23 mouse cellular contexts compared by ENCODE assay signal in genomic region chr15:12884855-12885254, GRCm38 (mm10).
DNase-seq lines count a peak whose midpoint lies in the region; ATAC-seq lines count a peak whose summit lies in the region.
"Had no signal": no experiment of that assay in that cellular context is flagged by ENCODE, and none has a peak within 500 bp of the region (broad histone marks: within the 10 kb centered on the region; RNA-seq: fewer than 3 reads in every experiment).

No protein-coding gene starts in this region.

- no peaks in the 10 kb centered on the region for H3K9me3 ChIP-seq in forebrain, embryonic 14.5 days (replicated peaks; ENCODE audit: control insufficient read depth, low read length)
- no peaks in the 10 kb centered on the region for H3K9me3 ChIP-seq in forebrain, embryonic 15.5 days
- H3K9me3 ChIP-seq: hindbrain, embryonic 15.5 days; intestine, embryonic 15.5 days; kidney, embryonic 15.5 days had no signal

- no peaks in the 10 kb centered on the region for H3K4me1 ChIP-seq in forebrain, embryonic 14.5 days (ENCODE audit: control insufficient read depth, insufficient read depth, low read length)
- H3K4me1 ChIP-seq in forebrain, embryonic 15.5 days = no peaks in the 10 kb centered on the region
- H3K4me1 ChIP-seq: hindbrain, embryonic 15.5 days; intestine, embryonic 15.5 days; kidney, embryonic 15.5 days had no signal

- H3K4me2 ChIP-seq in forebrain, embryonic 14.5 days (ENCODE audit: low read length) = no peak overlapping the region
- no peak overlapping the region for H3K4me2 ChIP-seq in forebrain, embryonic 15.5 days (replicated peaks)
- H3K4me2 ChIP-seq: heart, embryonic 11.5 days; hindbrain, embryonic 15.5 days; intestine, embryonic 15.5 days; kidney, embryonic 15.5 days; midbrain, embryonic 11.5 days had no signal

- no peak overlapping the region for H3K9ac ChIP-seq in forebrain, embryonic 14.5 days (ENCODE audit: low read length)
- no peak overlapping the region for H3K9ac ChIP-seq in forebrain, embryonic 15.5 days (replicated peaks)
- H3K9ac ChIP-seq: hindbrain, embryonic 15.5 days; intestine, embryonic 15.5 days; kidney, embryonic 15.5 days had no signal

- H3K27ac ChIP-seq in forebrain, embryonic 14.5 days (ENCODE audit: low read depth, low read length) = no peak overlapping the region
- no peak overlapping the region for H3K27ac ChIP-seq in forebrain, embryonic 15.5 days (replicated peaks)
- H3K27ac ChIP-seq: hindbrain, embryonic 15.5 days; intestine, embryonic 15.5 days; kidney, embryonic 15.5 days; stomach, postnatal 0 days had no signal

- no peaks in the 10 kb centered on the region for H3K27me3 ChIP-seq in forebrain, embryonic 14.5 days (replicated peaks; ENCODE audit: control insufficient read depth, insufficient read depth, low read length)
- no peaks in the 10 kb centered on the region for H3K27me3 ChIP-seq in forebrain, embryonic 15.5 days
- H3K27me3 ChIP-seq: hindbrain, embryonic 15.5 days; intestine, embryonic 15.5 days; kidney, embryonic 15.5 days had no signal

- peak; percentile 36 for DNase-seq in forebrain, embryonic 14.5 days (ENCODE audit: low spot score)
- peak; percentile 34 for DNase-seq in layer of hippocampus, adult 9-11 months
- no peak for DNase-seq in layer of hippocampus, postnatal 10 days (ENCODE audit: low spot score in 2 of 2)
- DNase-seq in frontal cortex, postnatal 36 days (ENCODE audit: low spot score in 2 of 2) = peak; percentile 62 to 77
- peak; percentile 47 to 68 for DNase-seq in right cerebral cortex, postnatal 10 days (ENCODE audit: low spot score in 2 of 2)
- no peak for DNase-seq in spleen, postnatal 10 days (ENCODE audit: low spot score in 2 of 2)
- DNase-seq in urinary bladder, postnatal 36 days (ENCODE audit: low spot score in 2 of 2) = no peak
- DNase-seq: adrenal gland, postnatal 10 days; cerebellum, adult 2 months; cerebellum, postnatal 36 days; heart, postnatal 14 days; kidney, postnatal 4 days; layer of hippocampus, postnatal 36 days had no signal

- 85% methylated on average over 15 of the region's 15 CpGs for WGBS in forebrain, embryonic 14.5 days
- 77% methylated on average over 15 of the region's 15 CpGs for WGBS in forebrain, embryonic 15.5 days

- peaks cover 89% of the 10 kb centered on the region for H3K36me3 ChIP-seq in forebrain, embryonic 14.5 days (ENCODE audit: control insufficient read depth, insufficient read depth, low read length)
- peaks cover 85% of the 10 kb centered on the region for H3K36me3 ChIP-seq in forebrain, embryonic 15.5 days

- ATAC-seq in forebrain, embryonic 14.5 days = 0 out of 2 replicates have a peak, but pooled peaks have one; percentile 10
- no peak for ATAC-seq in forebrain, embryonic 15.5 days (replicated peaks)
- ATAC-seq: activated CD4-positive, CD25-positive, alpha-beta regulatory T cell, adult 4 months; CD4-positive, CD25-positive, alpha-beta regulatory T cell, adult 4 months; intestine, embryonic 15.5 days; lung, postnatal 0 days had no signal

- no peak overlapping the region for H3K4me3 ChIP-seq in forebrain, embryonic 14.5 days (ENCODE audit: low read depth, low read length)
- no peak overlapping the region for H3K4me3 ChIP-seq in forebrain, embryonic 15.5 days
- H3K4me3 ChIP-seq: hindbrain, embryonic 15.5 days; intestine, embryonic 15.5 days; kidney, embryonic 15.5 days had no signal

Comparison
In these comparisons a context has a peak if more than half of its experiments do, and no peak if none do; other contexts are left out.
1. DNase-seq: peak in forebrain, embryonic 14.5 days (single experiment), layer of hippocampus, adult 9-11 months (single experiment), frontal cortex, postnatal 36 days (2 of 2) and right cerebral cortex, postnatal 10 days (2 of 2); none in layer of hippocampus, postnatal 10 days (0 of 2), spleen, postnatal 10 days (0 of 2) and urinary bladder, postnatal 36 days (0 of 2).